12 mouse cellular contexts compared by ENCODE assay signal in the genomic region with DNA sequence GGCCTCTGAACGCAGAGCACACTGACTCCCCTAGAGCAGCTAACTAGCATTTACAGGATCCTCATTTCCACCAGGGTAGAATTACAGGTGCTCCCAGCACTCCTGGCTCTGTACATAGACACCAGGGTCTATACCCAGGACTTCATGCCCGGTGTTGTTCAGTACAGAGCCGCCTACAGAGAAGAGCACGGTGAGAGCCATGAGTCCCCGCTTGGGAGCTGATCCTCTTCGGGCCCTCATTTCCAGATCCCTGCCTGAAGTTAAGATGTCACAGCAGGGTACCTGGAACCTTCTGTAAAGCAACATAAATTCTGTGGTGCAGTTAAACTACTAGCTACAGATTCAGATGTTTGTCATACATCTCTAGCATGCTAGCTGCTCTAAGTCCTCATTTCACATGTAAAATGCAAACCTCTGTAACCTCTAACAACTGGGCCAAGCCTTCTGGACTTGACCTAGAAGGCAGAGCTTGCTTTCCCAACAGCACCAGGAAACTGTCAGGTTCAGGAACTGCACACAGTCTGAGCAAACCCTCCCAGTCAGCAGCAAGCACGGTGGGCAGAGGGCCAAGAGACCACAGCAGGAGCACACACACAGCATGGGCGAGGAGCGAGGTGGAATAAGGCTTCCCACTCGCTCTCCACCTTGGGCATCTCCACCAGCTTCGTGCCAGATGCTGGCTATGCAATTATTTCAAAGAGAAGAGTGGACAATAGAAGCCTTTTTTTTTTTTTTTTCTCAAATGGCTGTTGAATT. TPM values are rescaled to one million over a fixed set of nuclear protein-coding genes. Genes with fewer than 3 reads are reported as not detected.
DNase-seq lines count a peak whose midpoint lies in the region; ATAC-seq and TF ChIP-seq lines count a peak whose summit lies in the region.
"Had no signal": no experiment of that assay in that cellular context is flagged by ENCODE, and none has a peak within 500 bp of the region (broad histone marks: within the 10 kb centered on the region; RNA-seq: fewer than 3 reads in every experiment).

No protein-coding gene starts in this region.

- H3K27ac ChIP-seq in heart, embryonic 16.5 days (ENCODE audit: low read length) = peak overlapping the region; percentile 13; the same call in 1 of the 2 replicates
- no peak overlapping the region for H3K27ac ChIP-seq in lung, embryonic 16.5 days (ENCODE audit: low read length)
- H3K27ac ChIP-seq in limb, embryonic 14.5 days (replicated peaks; ENCODE audit: low read depth, low read length) = no peak overlapping the region
- H3K27ac ChIP-seq: heart, embryonic 13.5 days had no signal

- 0 out of 2 replicates have a peak, but pooled peaks have one; percentile 44 for ATAC-seq in heart, embryonic 16.5 days (replicated peaks; ENCODE audit: extremely low read depth, insufficient read depth, low FRiP score)
- 0 out of 2 replicates have a peak, but pooled peaks have one; percentile 36 for ATAC-seq in lung, embryonic 16.5 days (ENCODE audit: low read depth)
- no peak for ATAC-seq in limb, embryonic 14.5 days (ENCODE audit: low FRiP score, low read depth)
- ATAC-seq: Patski had no signal

- no peaks in the 10 kb centered on the region for H3K27me3 ChIP-seq in heart, embryonic 16.5 days (ENCODE audit: control insufficient read depth, insufficient read depth, low read length)
- no peaks in the 10 kb centered on the region for H3K27me3 ChIP-seq in lung, embryonic 16.5 days (ENCODE audit: control insufficient read depth, insufficient read depth, low read depth, low read length)
- no peaks in the 10 kb centered on the region for H3K27me3 ChIP-seq in limb, embryonic 14.5 days (ENCODE audit: control insufficient read depth, insufficient read depth, low read length)
- H3K27me3 ChIP-seq: heart, embryonic 13.5 days; Patski had no signal

- WGBS in heart, embryonic 16.5 days = 69% methylated on average over 11 of the region's 11 CpGs
- 75% methylated on average over 11 of the region's 11 CpGs for WGBS in lung, embryonic 16.5 days
- 74% methylated on average over 11 of the region's 11 CpGs for WGBS in limb, embryonic 14.5 days

- no peak overlapping the region for H3K4me3 ChIP-seq in heart, embryonic 16.5 days (ENCODE audit: low read length)
- no peak overlapping the region for H3K4me3 ChIP-seq in lung, embryonic 16.5 days (ENCODE audit: low read length)
- H3K4me3 ChIP-seq in limb, embryonic 14.5 days (replicated peaks; ENCODE audit: low read length) = no peak overlapping the region
- H3K4me3 ChIP-seq: heart, embryonic 13.5 days had no signal

- H3K4me2 ChIP-seq in heart, embryonic 16.5 days (ENCODE audit: low read depth, low read length) = no peak overlapping the region
- H3K4me2 ChIP-seq in lung, embryonic 16.5 days (ENCODE audit: low read depth, low read length) = no peak overlapping the region
- no peak overlapping the region for H3K4me2 ChIP-seq in limb, embryonic 14.5 days (replicated peaks; ENCODE audit: low read depth, low read length, severe bottlenecking)
- H3K4me2 ChIP-seq: heart, embryonic 13.5 days had no signal

- H3K9me3 ChIP-seq in heart, embryonic 16.5 days (replicated peaks; ENCODE audit: control insufficient read depth, low read length) = no peaks in the 10 kb centered on the region
- no peaks in the 10 kb centered on the region for H3K9me3 ChIP-seq in lung, embryonic 16.5 days (ENCODE audit: control insufficient read depth, low read length)
- H3K9me3 ChIP-seq in limb, embryonic 14.5 days (ENCODE audit: control insufficient read depth, low read length) = no peaks in the 10 kb centered on the region
- H3K9me3 ChIP-seq: heart, embryonic 13.5 days had no signal

- TF ChIP-seq POLR2A in limb, embryonic 14.5 days (IDR thresholded peaks at IDR 0.05; ENCODE audit: borderline replicate concordance, extremely low read depth, insufficient read depth, insufficient read length) = no peak

- peaks cover 6% of the 10 kb centered on the region for H3K4me1 ChIP-seq in heart, embryonic 16.5 days (ENCODE audit: control insufficient read depth, insufficient read depth, low read length)
- no peaks in the 10 kb centered on the region for H3K4me1 ChIP-seq in lung, embryonic 16.5 days (replicated peaks; ENCODE audit: control insufficient read depth, insufficient read depth, low read length)
- no peaks in the 10 kb centered on the region for H3K4me1 ChIP-seq in limb, embryonic 14.5 days (ENCODE audit: control insufficient read depth, insufficient read depth, low read length)

- DNase-seq in heart, postnatal 36 days = no peak
- no peak for DNase-seq in lung, adult 18-20 months
- DNase-seq in cerebellum, adult 8-10 months = peak; percentile 56
- peak; percentile 28 for DNase-seq in limb, embryonic 14.5 days (ENCODE audit: low spot score)
- no peak for DNase-seq in adrenal gland, adult (ENCODE audit: inconsistent age in 2 of 2, low spot score in 1 of 2)
- no peak for DNase-seq in testis, postnatal 10 days (ENCODE audit: low spot score)
- DNase-seq: kidney, adult 9 months; lung, adult 2 months had no signal

- intact Hi-C loops in heart, postnatal 36 days (cut with DNase I) = no loop called here

- peaks cover 24% of the 10 kb centered on the region for H3K36me3 ChIP-seq in heart, embryonic 16.5 days (ENCODE audit: control insufficient read depth, insufficient read depth)
- peaks cover 30% of the 10 kb centered on the region for H3K36me3 ChIP-seq in lung, embryonic 16.5 days (ENCODE audit: control insufficient read depth, insufficient read depth, low read length)
- H3K36me3 ChIP-seq in limb, embryonic 14.5 days (ENCODE audit: control insufficient read depth, insufficient read depth, low read length) = peaks cover 54% of the 10 kb centered on the region

- 0 out of 2 replicates have a peak overlapping the region, but pooled peaks have one; percentile 1 for H3K9ac ChIP-seq in heart, embryonic 16.5 days (ENCODE audit: low read length)
- H3K9ac ChIP-seq in lung, embryonic 16.5 days (ENCODE audit: low read length) = no peak overlapping the region
- H3K9ac ChIP-seq in limb, embryonic 14.5 days (ENCODE audit: low read depth, low read length, severe bottlenecking) = no peak overlapping the region
- H3K9ac ChIP-seq: heart, embryonic 13.5 days had no signal

RNA-seq across cellular contexts. Expression of a gene that starts 37.7 kb away (rescaled TPM):
- 53.7 and 54.8 TPM in 2 replicates for polyA plus RNA-seq in heart, embryonic 16.5 days (2015; fragmentation: Nextera tagmentation; extraction: Ambion mirVana)
- 10 to 100 TPM; 39.4 to 41.1 TPM for total RNA-seq in heart, postnatal 36 days (2021)
- polyA plus RNA-seq in lung, embryonic 16.5 days (2015; fragmentation: Nextera tagmentation; extraction: Ambion mirVana) = 95.4 and 101 TPM in 2 replicates
- 39.9 and 44.2 TPM in 2 replicates for polyA plus RNA-seq in limb, embryonic 14.5 days (2012; rRNA removed)
- polyA plus RNA-seq in limb, embryonic 14.5 days (2014; fragmentation: Nextera tagmentation; extraction: Ambion mirVana) = 132 and 137 TPM in 2 replicates

Comparison
In these comparisons a context has a peak if more than half of its experiments do, and no peak if none do; other contexts are left out.
1. DNase-seq: peak in cerebellum, adult 8-10 months (single experiment) and limb, embryonic 14.5 days (single experiment); none in heart, postnatal 36 days (0 of 2), lung, adult 18-20 months (0 of 2), adrenal gland, adult (0 of 2) and testis, postnatal 10 days (single experiment).